Comparison of ENCODE assay signal across 12 mouse cellular contexts in genomic region chr7:80426363-80426762, GRCm38 (mm10). TPM values are rescaled to one million over a fixed set of nuclear protein-coding genes. Genes with fewer than 3 reads are reported as not detected.
DNase-seq lines count a peak whose midpoint lies in the region; ATAC-seq and TF ChIP-seq lines count a peak whose summit lies in the region.
"Had no signal": no experiment of that assay in that cellular context is flagged by ENCODE, and none has a peak within 500 bp of the region (broad histone marks: within the 10 kb centered on the region; RNA-seq: fewer than 3 reads in every experiment).

No protein-coding gene starts in this region.

- H3K27me3 ChIP-seq in heart, embryonic 15.5 days, result no peaks in the 10 kb centered on the region
- no peaks in the 10 kb centered on the region for H3K27me3 ChIP-seq in thymus, adult 2 months (ENCODE audit: control insufficient read depth, insufficient read depth, low read length)
- H3K27me3 ChIP-seq in liver, embryonic 16.5 days (ENCODE audit: control insufficient read depth, insufficient read depth, low read depth, low read length), result no peaks in the 10 kb centered on the region
- no peaks in the 10 kb centered on the region for H3K27me3 ChIP-seq in stomach, postnatal 0 days (ENCODE audit: control insufficient read depth, insufficient read depth, low read length)
- H3K27me3 ChIP-seq in intestine, postnatal 0 days (replicated peaks; ENCODE audit: control insufficient read depth, insufficient read depth, low read length), result no peaks in the 10 kb centered on the region
- H3K27me3 ChIP-seq: hindbrain, embryonic 13.5 days; limb, embryonic 12.5 days had no signal

- no peak overlapping the region for H3K9ac ChIP-seq in heart, embryonic 15.5 days
- no peak overlapping the region for H3K9ac ChIP-seq in liver, embryonic 16.5 days (ENCODE audit: low read depth, low read length)
- no peak overlapping the region for H3K9ac ChIP-seq in stomach, postnatal 0 days (ENCODE audit: low read length)
- H3K9ac ChIP-seq in intestine, postnatal 0 days (ENCODE audit: low read depth, low read length), result no peak overlapping the region
- H3K9ac ChIP-seq: hindbrain, embryonic 13.5 days; limb, embryonic 12.5 days had no signal

- 56% methylated on average over 7 of the region's 7 CpGs for WGBS in heart, embryonic 15.5 days
- 50% methylated on average over 7 of the region's 7 CpGs for WGBS in thymus, adult 2 months
- 28% methylated on average over 7 of the region's 7 CpGs for WGBS in liver, embryonic 16.5 days (ENCODE audit: insufficient replicate concordance)
- WGBS in stomach, postnatal 0 days, result 55% methylated on average over 7 of the region's 7 CpGs
- WGBS in intestine, postnatal 0 days, result 50% methylated on average over 7 of the region's 7 CpGs

- peak overlapping the region; percentile 22; the same call in 1 of the 2 replicates for H3K27ac ChIP-seq in heart, embryonic 15.5 days
- 0 out of 2 replicates have a peak overlapping the region, but pooled peaks have one; percentile 47 for H3K27ac ChIP-seq in thymus, adult 2 months (ENCODE audit: control insufficient read depth, insufficient read depth, low read length)
- peak overlapping the region; percentile 16 for H3K27ac ChIP-seq in liver, embryonic 16.5 days (ENCODE audit: low read length)
- H3K27ac ChIP-seq in stomach, postnatal 0 days (replicated peaks), result no peak overlapping the region
- H3K27ac ChIP-seq in intestine, postnatal 0 days (ENCODE audit: low read depth, low read length), result no peak overlapping the region
- H3K27ac ChIP-seq: hindbrain, embryonic 13.5 days; limb, embryonic 12.5 days had no signal

- DNase-seq in heart, postnatal 36 days, result no peak
- DNase-seq in thymus, adult 2 months, result no peak
- no peak for DNase-seq in thymus, postnatal 4 days
- DNase-seq in stomach, postnatal 0 days (ENCODE audit: low spot score), result peak; percentile 62
- DNase-seq in gastrocnemius, adult 8-10 months (ENCODE audit: low spot score in 2 of 2), result no peak
- DNase-seq: cerebellum, postnatal 25 days had no signal

- TF ChIP-seq POLR2A in thymus, adult 2 months (IDR thresholded peaks at IDR 0.05; ENCODE audit: control insufficient read depth, extremely low read depth, insufficient read depth, low read length, poor library complexity), result no peak

- no peaks in the 10 kb centered on the region for H3K36me3 ChIP-seq in heart, embryonic 15.5 days
- no peaks in the 10 kb centered on the region for H3K36me3 ChIP-seq in thymus, adult 2 months (ENCODE audit: control insufficient read depth, insufficient read depth, low read length)
- no peaks in the 10 kb centered on the region for H3K36me3 ChIP-seq in liver, embryonic 16.5 days (ENCODE audit: control insufficient read depth, insufficient read depth)
- H3K36me3 ChIP-seq in stomach, postnatal 0 days (ENCODE audit: control insufficient read depth, insufficient read depth, low read length), result no peaks in the 10 kb centered on the region
- H3K36me3 ChIP-seq in intestine, postnatal 0 days (ENCODE audit: control insufficient read depth, insufficient read depth), result no peaks in the 10 kb centered on the region
- H3K36me3 ChIP-seq: hindbrain, embryonic 13.5 days; limb, embryonic 12.5 days had no signal

- no peak for TF ChIP-seq EP300 in stomach, postnatal 0 days (optimal IDR thresholded peaks at IDR 0.05)

- H3K9me3 ChIP-seq in heart, embryonic 15.5 days (replicated peaks), result no peaks in the 10 kb centered on the region
- H3K9me3 ChIP-seq in liver, embryonic 16.5 days (replicated peaks; ENCODE audit: control insufficient read depth, low read length), result no peaks in the 10 kb centered on the region
- no peaks in the 10 kb centered on the region for H3K9me3 ChIP-seq in stomach, postnatal 0 days (ENCODE audit: control insufficient read depth, low read length)
- H3K9me3 ChIP-seq in intestine, postnatal 0 days (ENCODE audit: control insufficient read depth), result no peaks in the 10 kb centered on the region
- H3K9me3 ChIP-seq: hindbrain, embryonic 13.5 days; limb, embryonic 12.5 days had no signal

- ATAC-seq in heart, embryonic 15.5 days (replicated peaks; ENCODE audit: insufficient number of reproducible peaks, insufficient read depth, low FRiP score, low read depth), result no peak; the same call in 1 of the 2 replicates
- peak; percentile 67 for ATAC-seq in liver, embryonic 16.5 days (ENCODE audit: low read depth)
- ATAC-seq in stomach, postnatal 0 days (ENCODE audit: low FRiP score, low TSS enrichment), result peak; percentile 82
- no peak for ATAC-seq in intestine, postnatal 0 days

- no peak overlapping the region for H3K4me2 ChIP-seq in heart, embryonic 15.5 days
- H3K4me2 ChIP-seq in liver, embryonic 16.5 days (ENCODE audit: low read depth, low read length), result no peak overlapping the region
- H3K4me2 ChIP-seq in stomach, postnatal 0 days (replicated peaks; ENCODE audit: low read depth), result no peak overlapping the region
- no peak overlapping the region for H3K4me2 ChIP-seq in intestine, postnatal 0 days (replicated peaks; ENCODE audit: low read depth)
- H3K4me2 ChIP-seq: hindbrain, embryonic 13.5 days; limb, embryonic 12.5 days had no signal

- intact Hi-C loops in heart, postnatal 36 days (cut with DNase I), result no loop called here

- peaks cover 7% of the 10 kb centered on the region for H3K4me1 ChIP-seq in heart, embryonic 15.5 days (replicated peaks)
- H3K4me1 ChIP-seq in thymus, adult 2 months (replicated peaks; ENCODE audit: control insufficient read depth, insufficient read depth, low read length), result peaks cover 6% of the 10 kb centered on the region
- H3K4me1 ChIP-seq in liver, embryonic 16.5 days (ENCODE audit: control insufficient read depth, low read depth, low read length), result peaks cover 8% of the 10 kb centered on the region
- H3K4me1 ChIP-seq in stomach, postnatal 0 days (replicated peaks; ENCODE audit: control insufficient read depth, insufficient read depth), result no peaks in the 10 kb centered on the region
- no peaks in the 10 kb centered on the region for H3K4me1 ChIP-seq in intestine, postnatal 0 days (replicated peaks; ENCODE audit: control insufficient read depth, insufficient read depth, low read length)
- H3K4me1 ChIP-seq: hindbrain, embryonic 13.5 days had no signal

- TF ChIP-seq CTCF in thymus, adult 2 months (IDR thresholded peaks at IDR 0.05; ENCODE audit: borderline replicate concordance, control insufficient read depth, extremely low read depth, insufficient read depth, low read length, poor library complexity), result no peak
- no peak for TF ChIP-seq CTCF in stomach, postnatal 0 days (IDR thresholded peaks at IDR 0.05; ENCODE audit: low read depth)
- no peak for TF ChIP-seq CTCF in intestine, postnatal 0 days (IDR thresholded peaks at IDR 0.05; ENCODE audit: low read depth)

- no peak overlapping the region for H3K4me3 ChIP-seq in heart, embryonic 15.5 days
- H3K4me3 ChIP-seq in thymus, adult 2 months (ENCODE audit: control insufficient read depth, insufficient read depth, low read length), result no peak overlapping the region
- no peak overlapping the region for H3K4me3 ChIP-seq in liver, embryonic 16.5 days (ENCODE audit: low read depth, low read length)
- no peak overlapping the region for H3K4me3 ChIP-seq in stomach, postnatal 0 days (ENCODE audit: low read depth, low read length)
- H3K4me3 ChIP-seq in intestine, postnatal 0 days (ENCODE audit: low read depth, low read length), result no peak overlapping the region
- H3K4me3 ChIP-seq: erythroblast, embryonic 14.5 days; hindbrain, embryonic 13.5 days; limb, embryonic 12.5 days had no signal

RNA-seq across cellular contexts. Expression of gene Furin, which starts 21.1 kb away (rescaled TPM):
- 16.0 and 18.2 TPM in 2 replicates for polyA plus RNA-seq in heart, embryonic 15.5 days (2015; fragmentation: Nextera tagmentation; extraction: Ambion mirVana)
- 100 to 1,000 TPM; 111 to 120 TPM for total RNA-seq in heart, postnatal 36 days (2021)
- polyA plus RNA-seq in thymus, adult 2 months (2012; rRNA removed), result 56.4 and 62.9 TPM in 2 replicates
- polyA plus RNA-seq in liver, embryonic 16.5 days (2015; fragmentation: Nextera tagmentation; extraction: Ambion mirVana), result 5.6 and 6.2 TPM in 2 replicates
- polyA plus RNA-seq in stomach, postnatal 0 days (2015; fragmentation: Nextera tagmentation; extraction: Ambion mirVana), result 17.6 and 20.8 TPM in 2 replicates
- 25.5 and 26.4 TPM in 2 replicates for polyA plus RNA-seq in intestine, postnatal 0 days (2015; fragmentation: Nextera tagmentation; extraction: Ambion mirVana)
- 10 to 100 TPM; 50.3 to 60.1 (median 56.7) TPM for total RNA-seq in gastrocnemius, adult 8-10 months (2022)

RNA-seq across cellular contexts. Expression of gene Fes, which starts 38.6 kb away (rescaled TPM):
- 10.9 and 14.4 TPM in 2 replicates for polyA plus RNA-seq in heart, embryonic 15.5 days (2015; fragmentation: Nextera tagmentation; extraction: Ambion mirVana)
- total RNA-seq in heart, postnatal 36 days (2021), result 10 to 100 TPM in 1 of 2 experiments, 1 to 10 TPM in 1; 6.9 to 16.0 TPM
- 21.6 and 27.3 TPM in 2 replicates for polyA plus RNA-seq in thymus, adult 2 months (2012; rRNA removed)
- 16.5 and 18.2 TPM in 2 replicates for polyA plus RNA-seq in liver, embryonic 16.5 days (2015; fragmentation: Nextera tagmentation; extraction: Ambion mirVana)
- 6.2 TPM in 2 replicates for polyA plus RNA-seq in stomach, postnatal 0 days (2015; fragmentation: Nextera tagmentation; extraction: Ambion mirVana)
- 6.2 and 6.7 TPM in 2 replicates for polyA plus RNA-seq in intestine, postnatal 0 days (2015; fragmentation: Nextera tagmentation; extraction: Ambion mirVana)
- total RNA-seq in gastrocnemius, adult 8-10 months (2022), result 1 to 10 TPM; 1.7 to 2.7 (median 2.4) TPM

RNA-seq across cellular contexts. Expression of gene Man2a2, which starts 55.2 kb away (rescaled TPM):
- 15.1 and 21.1 TPM in 2 replicates for polyA plus RNA-seq in heart, embryonic 15.5 days (2015; fragmentation: Nextera tagmentation; extraction: Ambion mirVana)
- total RNA-seq in heart, postnatal 36 days (2021), result 10 to 100 TPM; 60.0 to 62.9 TPM
- 188 and 213 TPM in 2 replicates for polyA plus RNA-seq in thymus, adult 2 months (2012; rRNA removed)
- polyA plus RNA-seq in liver, embryonic 16.5 days (2015; fragmentation: Nextera tagmentation; extraction: Ambion mirVana), result 2.6 and 3.1 TPM in 2 replicates
- 3.6 and 5.3 TPM in 2 replicates for polyA plus RNA-seq in stomach, postnatal 0 days (2015; fragmentation: Nextera tagmentation; extraction: Ambion mirVana)
- 4.8 and 5.3 TPM in 2 replicates for polyA plus RNA-seq in intestine, postnatal 0 days (2015; fragmentation: Nextera tagmentation; extraction: Ambion mirVana)
- 100 to 1,000 TPM; 139 to 171 (median 148) TPM for total RNA-seq in gastrocnemius, adult 8-10 months (2022)

Comparison
In these comparisons a context has a peak if more than half of its experiments do, and no peak if none do; other contexts are left out.
1. ATAC-seq: peak in liver, embryonic 16.5 days (single experiment) and stomach, postnatal 0 days (single experiment); none in heart, embryonic 15.5 days (single experiment) and intestine, postnatal 0 days (single experiment).
2. H3K27ac ChIP-seq: peak in heart, embryonic 15.5 days (single experiment), thymus, adult 2 months (single experiment) and liver, embryonic 16.5 days (single experiment); none in stomach, postnatal 0 days (single experiment) and intestine, postnatal 0 days (single experiment).